Mouse (Mus musculus): ENCODE results near the gene Mylpf. TPM values are rescaled to one million over a fixed set of nuclear protein-coding genes. Genes with fewer than 3 reads are reported as not detected.
A peak's percentile ranks its signal among the peaks of the same experiment; 100 is the strongest.

Gene Mylpf
- polyA plus RNA-seq, 1 experiment from 2014 or later, result 6.9 TPM

DNA sequence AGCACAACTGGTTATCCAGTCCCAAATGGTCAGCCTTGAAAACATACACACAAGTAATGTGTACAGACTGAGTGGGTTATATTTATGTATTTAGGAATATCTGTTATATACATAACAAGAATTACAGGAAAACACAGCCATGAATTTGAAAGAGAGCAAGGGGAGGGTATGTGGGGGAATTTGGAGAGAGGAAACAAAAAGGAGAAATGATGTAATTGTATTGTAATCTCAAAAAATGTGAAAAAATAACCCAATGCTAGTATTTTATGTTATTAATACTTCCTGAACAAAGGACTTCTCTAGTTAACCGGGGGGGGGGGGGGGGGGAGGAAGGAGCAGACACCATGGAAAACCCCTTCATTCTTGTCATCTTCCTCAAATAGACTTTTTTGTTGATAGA, 24.0 kb upstream of the Mylpf start:
- POLR2A ChIA-PET, result no interaction called here
- no peaks in the 10 kb centered on the region for H3K27me3 ChIP-seq
- DNase-seq (ENCODE audit: low read depth, low spot score), result no peak
- CTCF ChIA-PET, result interaction anchor here (1.0 to 1.4 kb wide), 4 partner anchors 40 to 69 kb away, joined by 3 to 4 read pairs (median 4); no protein-coding TSS in a partner anchor
- in situ Hi-C loops (cut with MboI; ENCODE audit: low pct_unique_long_range_greater_than_20kb), result loop anchor here (5.0 kb wide), 1 partner anchor 52 kb away; no protein-coding TSS in a partner anchor
- no peak for TF ChIP-seq CTCF (IDR thresholded peaks at IDR 0.05)
- ATAC-seq, result no peak

DNA sequence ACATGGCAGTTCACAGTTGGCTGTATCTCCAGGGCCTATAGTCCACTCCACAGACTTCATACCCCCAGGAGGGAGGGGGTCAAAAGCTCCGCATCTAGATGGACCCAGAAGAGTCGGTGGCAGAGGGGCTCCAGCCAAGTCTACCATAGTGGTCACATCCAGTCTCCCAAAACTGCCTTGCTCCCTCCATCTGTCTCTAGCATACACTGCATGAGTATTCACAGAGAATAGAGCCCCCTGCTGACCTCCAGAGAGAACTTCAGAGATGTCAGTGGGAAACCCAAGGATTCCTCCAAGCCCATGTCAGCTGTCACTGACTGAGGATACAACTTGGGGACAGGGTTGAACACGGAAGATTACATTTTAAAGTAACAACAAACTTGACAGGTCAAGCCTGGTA, 23.1 kb upstream of the Mylpf start:
- ChIA-PET CTCF (interaction anchor here (1.1 to 1.4 kb wide), 2 partner anchors 51 to 56 kb away, joined by 4 read pairs; no protein-coding TSS in a partner anchor), POLR2A (no interaction called here)
- TF ChIP-seq CTCF (IDR thresholded peaks at IDR 0.05), result peak; percentile 77
- no peaks in the 10 kb centered on the region for H3K27me3 ChIP-seq
- in situ Hi-C loops (cut with MboI; ENCODE audit: low pct_unique_long_range_greater_than_20kb), result no loop called here
- ATAC-seq, result no peak
- no peak for DNase-seq (ENCODE audit: low read depth, low spot score)

DNA sequence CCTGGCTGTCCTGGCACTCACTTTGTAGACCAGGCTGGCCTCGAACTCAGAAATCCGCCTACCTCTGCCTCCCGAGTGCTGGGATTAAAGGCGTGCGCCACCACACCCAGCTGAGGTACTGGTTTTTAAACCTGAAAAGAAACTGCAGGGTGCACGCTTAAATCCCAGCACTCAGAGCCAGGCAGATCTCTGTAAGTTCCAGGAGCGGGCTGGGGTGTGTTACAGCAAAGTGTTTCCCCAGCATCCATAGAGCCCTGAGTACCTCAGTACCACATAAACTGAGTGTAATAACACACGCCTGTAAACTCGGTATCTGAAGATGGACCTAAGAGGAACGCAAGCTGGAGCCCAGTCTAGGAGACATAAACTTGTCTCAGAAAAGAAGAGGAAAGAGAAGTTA, 21.3 kb upstream of the Mylpf start:
- ATAC-seq (no peak), DNase-seq (ENCODE audit: low read depth, low spot score) (no peak)
- ChIA-PET POLR2A (no interaction called here), CTCF (no interaction called here)
- in situ Hi-C loops (cut with MboI; ENCODE audit: low pct_unique_long_range_greater_than_20kb), result no loop called here
- no peaks in the 10 kb centered on the region for H3K27me3 ChIP-seq
- TF ChIP-seq CTCF (IDR thresholded peaks at IDR 0.05), result no peak

DNA sequence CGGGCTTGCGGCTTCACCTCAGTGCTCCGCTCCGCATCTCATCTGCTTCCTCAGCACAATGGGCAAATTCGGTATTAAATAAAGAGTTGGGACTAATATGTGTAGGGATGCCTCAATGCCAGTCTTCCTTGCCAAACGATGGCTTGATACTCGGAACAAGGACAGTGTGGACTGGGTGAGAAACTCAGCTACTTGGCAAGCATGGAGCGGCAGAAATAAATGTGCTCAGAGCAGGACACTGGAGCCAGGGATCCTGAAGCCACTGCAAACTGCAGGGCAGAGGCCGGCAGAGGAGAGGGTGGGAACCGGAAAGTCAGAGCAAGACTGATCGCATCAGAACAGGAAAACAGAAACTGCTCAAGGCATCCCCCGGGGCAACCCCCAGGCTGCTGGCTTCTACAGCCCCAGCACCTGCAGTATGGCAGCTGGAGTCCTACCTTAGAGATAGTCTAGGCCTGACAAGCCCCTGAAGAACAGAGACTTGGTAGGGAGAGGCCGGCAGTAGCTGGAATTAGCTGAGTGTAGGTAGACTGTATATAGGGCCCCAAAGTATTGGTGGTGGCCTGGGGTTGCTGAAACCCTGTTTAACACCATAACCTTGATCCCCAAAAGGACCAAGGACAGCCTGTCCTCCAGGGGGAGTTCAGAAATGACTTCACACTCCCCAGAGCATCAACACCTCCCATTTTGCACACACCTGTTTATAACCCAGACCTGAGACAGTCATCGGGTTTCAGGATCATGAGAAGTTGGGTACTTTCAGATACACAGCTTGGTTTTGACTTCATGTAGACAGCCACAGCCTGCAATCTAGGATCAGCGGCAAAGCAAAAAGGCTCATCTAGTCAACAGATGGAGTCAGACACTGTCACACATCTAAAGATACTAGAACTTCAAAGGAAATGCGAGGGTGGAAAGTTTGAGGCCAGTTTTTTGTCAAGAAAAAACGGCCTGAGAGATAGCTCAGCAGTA, 20.1 kb upstream of the Mylpf start:
- no peak for TF ChIP-seq CTCF (IDR thresholded peaks at IDR 0.05)
- no peak for ATAC-seq
- no peaks in the 10 kb centered on the region for H3K27me3 ChIP-seq
- in situ Hi-C loops (cut with MboI; ENCODE audit: low pct_unique_long_range_greater_than_20kb), result no loop called here
- ChIA-PET POLR2A (no interaction called here), CTCF (interaction anchor here (1.1 kb wide), 1 partner anchor 59 kb away, joined by 3 read pairs; no protein-coding TSS in a partner anchor)
- DNase-seq (ENCODE audit: low read depth, low spot score), result no peak

DNA sequence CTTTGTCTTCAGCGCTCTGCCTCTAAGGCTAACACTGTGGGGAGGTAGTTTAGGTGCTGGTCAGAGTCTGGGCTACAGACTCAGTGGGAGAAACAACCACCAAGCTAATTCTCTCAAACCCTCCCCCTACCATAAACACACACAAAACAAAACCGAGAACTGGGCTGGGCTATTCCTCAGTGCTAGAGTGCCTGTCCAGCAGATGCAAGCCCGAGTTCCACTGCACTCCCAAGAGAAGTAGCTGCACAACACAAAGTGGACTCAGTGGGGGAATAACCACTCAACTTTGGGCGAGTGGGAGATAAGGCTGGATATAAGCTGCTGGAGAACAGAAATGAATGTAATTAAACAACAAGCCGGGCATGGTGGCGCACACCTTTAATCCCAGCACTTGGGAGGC, 18.0 kb upstream of the Mylpf start:
- TF ChIP-seq CTCF (IDR thresholded peaks at IDR 0.05), result no peak
- ChIA-PET CTCF (interaction anchor here (1.0 kb wide), 1 partner anchor 61 kb away, joined by 3 read pairs; no protein-coding TSS in a partner anchor), POLR2A (no interaction called here)
- in situ Hi-C loops (cut with MboI; ENCODE audit: low pct_unique_long_range_greater_than_20kb), result no loop called here
- H3K27me3 ChIP-seq, result no peaks in the 10 kb centered on the region
- ATAC-seq, result no peak
- DNase-seq (ENCODE audit: low read depth, low spot score), result no peak

DNA sequence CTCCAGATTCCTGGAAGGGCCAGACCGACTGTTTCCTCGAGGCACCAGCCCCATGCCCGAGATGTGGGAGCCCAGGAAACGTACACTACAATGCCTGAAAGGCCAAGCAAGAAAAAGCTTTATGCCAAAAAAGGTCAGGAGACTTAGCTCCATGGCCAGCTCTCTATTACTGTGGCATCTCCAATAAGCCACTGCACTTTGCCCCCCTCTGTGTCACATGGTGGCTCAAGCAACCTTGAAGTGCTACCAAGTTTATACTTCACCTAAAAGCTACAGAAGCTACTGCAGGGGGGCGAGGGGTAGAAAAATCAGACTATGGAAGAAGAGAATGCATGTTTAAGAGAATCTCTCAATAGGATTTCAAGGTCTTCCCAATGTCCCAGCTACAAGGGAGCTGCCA, 15.7 kb upstream of the Mylpf start:
- no peaks in the 10 kb centered on the region for H3K27me3 ChIP-seq
- ATAC-seq (no peak), DNase-seq (ENCODE audit: low read depth, low spot score) (no peak)
- in situ Hi-C loops (cut with MboI; ENCODE audit: low pct_unique_long_range_greater_than_20kb), result no loop called here
- POLR2A ChIA-PET, result no interaction called here
- no peak for TF ChIP-seq CTCF (IDR thresholded peaks at IDR 0.05)
- CTCF ChIA-PET, result interaction anchor here (1.1 kb wide), 2 partner anchors 11 to 59 kb away, joined by 3 to 4 read pairs; no protein-coding TSS in a partner anchor

DNA sequence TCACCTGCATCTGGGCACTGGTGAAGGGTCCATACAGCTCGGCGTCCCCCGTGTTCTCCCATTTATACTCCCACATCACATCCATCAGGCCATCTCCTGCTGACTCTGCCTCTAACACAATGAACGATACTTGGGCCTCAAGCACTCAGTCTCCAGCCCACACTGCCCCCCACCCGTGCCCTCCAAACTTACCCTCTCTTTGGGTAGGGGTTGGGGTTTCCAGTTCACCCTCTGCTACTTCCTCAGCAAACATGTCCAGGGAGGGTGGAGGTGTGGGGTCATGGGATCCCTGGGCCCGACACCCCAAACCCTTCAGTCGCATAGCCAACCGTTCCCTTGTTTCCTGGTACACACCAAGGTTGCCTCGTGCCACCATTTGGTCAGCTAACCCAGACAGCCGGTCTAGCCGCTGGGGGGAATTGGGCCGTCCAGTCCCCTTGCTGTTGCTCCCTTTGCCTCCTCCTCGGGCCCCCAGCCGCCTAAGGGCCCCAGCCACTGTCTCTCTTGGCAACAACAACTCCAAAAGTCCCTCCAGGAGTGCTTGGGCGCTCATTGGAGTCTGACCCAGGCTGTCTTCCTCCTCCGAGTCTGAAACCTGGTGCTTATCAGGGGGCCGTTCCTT, 14.6 kb upstream of the Mylpf start:
- ChIA-PET POLR2A (no interaction called here), CTCF (interaction anchor here (0.6 to 1.1 kb wide), 2 partner anchors 12 to 837 kb away, joined by 3 to 4 read pairs; no protein-coding TSS in a partner anchor)
- no peak for DNase-seq (ENCODE audit: low read depth, low spot score)
- H3K27me3 ChIP-seq, result no peaks in the 10 kb centered on the region
- no peak for ATAC-seq
- in situ Hi-C loops (cut with MboI; ENCODE audit: low pct_unique_long_range_greater_than_20kb), result no loop called here
- no peak for TF ChIP-seq CTCF (IDR thresholded peaks at IDR 0.05)

DNA sequence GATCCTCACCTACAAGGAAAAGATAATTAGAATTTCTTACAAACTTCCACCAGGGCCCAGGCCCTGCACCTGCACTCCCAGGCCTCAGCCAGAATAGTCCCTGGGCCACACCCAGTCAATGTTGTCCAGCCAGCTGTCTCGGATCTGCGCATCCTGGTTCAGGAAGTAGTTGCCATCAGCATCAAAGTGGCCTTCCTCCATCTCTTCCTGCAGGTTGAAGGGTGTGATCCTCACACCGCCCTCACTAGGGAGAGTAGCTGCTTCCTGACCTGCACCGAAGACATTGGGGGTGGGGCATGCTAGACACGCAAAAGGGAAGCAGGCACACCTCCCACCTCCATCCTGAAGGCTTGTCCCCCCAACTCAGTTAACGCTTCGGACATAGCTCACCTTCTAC, 14.1 kb upstream of the Mylpf start:
- DNase-seq (ENCODE audit: low read depth, low spot score) (no peak), ATAC-seq (no peak)
- ChIA-PET POLR2A (no interaction called here), CTCF (interaction anchor here (1.1 kb wide), 1 partner anchor 12 kb away, joined by 3 read pairs; no protein-coding TSS in a partner anchor)
- in situ Hi-C loops (cut with MboI; ENCODE audit: low pct_unique_long_range_greater_than_20kb), result no loop called here
- TF ChIP-seq CTCF (IDR thresholded peaks at IDR 0.05), result no peak
- no peaks in the 10 kb centered on the region for H3K27me3 ChIP-seq

DNA sequence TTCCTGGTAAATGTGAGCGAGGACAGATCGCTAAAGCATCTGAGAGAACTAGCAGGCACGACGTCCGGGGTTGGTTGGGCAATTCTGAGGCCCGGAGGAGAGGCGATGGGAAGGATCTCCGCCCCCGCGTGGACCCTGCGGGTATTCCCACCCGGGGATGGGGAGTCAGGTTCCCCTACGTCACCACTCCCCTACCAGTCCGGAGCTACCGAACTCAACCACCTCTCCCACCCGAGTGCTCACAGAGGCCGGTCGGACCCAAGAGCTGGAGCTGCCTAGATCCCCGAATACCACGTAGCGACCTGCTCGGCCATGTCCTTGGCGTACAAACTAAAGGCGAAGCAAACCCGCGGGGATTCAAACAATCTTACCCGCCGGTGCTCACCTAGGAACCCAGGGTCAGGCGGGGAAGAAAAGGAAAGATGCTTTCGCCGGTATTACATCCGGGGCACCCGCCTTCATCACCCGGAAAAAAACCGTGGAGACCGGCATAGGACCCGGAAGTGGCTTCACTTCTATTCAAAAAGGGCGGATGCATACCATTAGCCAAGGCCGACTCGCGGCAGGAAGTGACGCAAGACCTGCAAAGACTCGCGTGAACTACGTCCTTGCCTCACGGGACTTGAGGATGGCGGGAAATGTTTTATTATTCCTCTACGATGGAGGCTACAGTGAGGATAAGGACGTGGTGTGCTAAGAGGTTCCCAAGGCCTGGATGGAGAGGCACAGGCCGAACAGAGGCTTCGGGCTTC, 13.0 kb upstream of the Mylpf start, which contains the start of gene Cd2bp2:
TSS of gene Cd2bp2 (minus strand) at position 507 of the 752 bp plus-strand sequence.
- peak; percentile 67 for ATAC-seq
- no peaks in the 10 kb centered on the region for H3K27me3 ChIP-seq
- in situ Hi-C loops (cut with MboI; ENCODE audit: low pct_unique_long_range_greater_than_20kb), result no loop called here
- no peak for TF ChIP-seq CTCF (IDR thresholded peaks at IDR 0.05)
- CTCF ChIA-PET, result interaction anchor here (1.1 kb wide), 1 partner anchor 11 kb away, joined by 3 read pairs; no protein-coding TSS in a partner anchor
- POLR2A ChIA-PET, result no interaction called here
- peak; percentile 71 for DNase-seq (ENCODE audit: low read depth, low spot score)

DNA sequence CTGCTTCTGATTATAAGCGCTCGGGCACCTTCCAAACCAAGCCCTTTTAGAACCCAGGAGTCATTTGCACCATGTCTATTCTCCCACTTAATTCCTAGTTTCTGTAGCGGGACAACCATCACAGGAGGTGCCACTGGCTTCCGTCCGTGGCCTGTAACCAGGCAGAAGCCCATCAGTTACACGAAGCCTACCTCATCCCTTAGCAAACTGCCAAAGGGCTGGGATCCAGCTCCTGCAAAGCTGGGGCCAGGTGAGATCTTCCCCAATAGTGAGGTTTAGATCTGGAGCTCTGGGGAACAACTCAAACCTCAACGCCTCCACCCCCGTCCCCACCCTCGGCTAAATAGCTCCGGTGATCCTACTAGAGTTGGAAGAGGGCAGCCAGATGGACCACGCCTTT, 12.2 kb upstream of the Mylpf start:
- H3K27me3 ChIP-seq, result no peaks in the 10 kb centered on the region
- ChIA-PET POLR2A (no interaction called here), CTCF (no interaction called here)
- TF ChIP-seq CTCF (IDR thresholded peaks at IDR 0.05), result no peak
- in situ Hi-C loops (cut with MboI; ENCODE audit: low pct_unique_long_range_greater_than_20kb), result no loop called here
- no peak for ATAC-seq
- DNase-seq (ENCODE audit: low read depth, low spot score), result no peak
